Mouse (Mus musculus) effector memory CD4-positive, alpha-beta T cell, adult 5 months (primary cell): ENCODE data around the gene Olfr469. TPM values are rescaled to one million over a fixed set of nuclear protein-coding genes. Genes with fewer than 3 reads are reported as not detected.

ENCODE experiments used
- polyA plus RNA-seq: library from polyadenylated mRNA; unstranded; fragments of 100-300 nt; shearing (Covaris generic); gene quantifications from one replicate; pipeline ENCODE4 v1.2.1, GENCODE M21; 2017

Olfr469 gene
- not detected for polyA plus RNA-seq

GRCm38 (mm10) chr7:107825441-107825840 is at the start of gene Olfr469:
Gene Olfr469, minus strand, starts transcription at chr7:107825541.

GRCm38 (mm10) chr7:107847390-107847789 is 22.0 kb upstream of the Olfr469 start, which contains the start of gene Olfr470:
Gene Olfr470, minus strand, starts transcription at chr7:107847490.

GRCm38 (mm10) chr7:107811963-107812362 is 13.4 kb downstream of the Olfr469 start, which contains the start of gene Olfr467:
Gene Olfr467, plus strand, starts transcription at chr7:107812263.

GRCm38 (mm10) chr7:107801108-107801507 is 24.2 kb downstream of the Olfr469 start, which contains the start of gene Ovch2:
Gene Ovch2, minus strand, starts transcription at chr7:107801208.

Other genes with a start within 250 kb of the Olfr469 start
- gene Ppfibp2, start 230.3 kb downstream of the Olfr469 start, polyA plus RNA-seq: 0.24 TPM
- gene 5330417H12Rik, start 200.4 kb downstream of the Olfr469 start, polyA plus RNA-seq: not detected
- gene Cyb5r2, start 67.5 kb downstream of the Olfr469 start, polyA plus RNA-seq: not detected
- gene Ovch2, start 24.3 kb downstream of the Olfr469 start, polyA plus RNA-seq: not detected
- not detected for gene Olfr467, start 13.3 kb downstream of the Olfr469 start, polyA plus RNA-seq
- gene Olfr470, start 21.9 kb upstream of the Olfr469 start, polyA plus RNA-seq: not detected
- 0.09 TPM for gene Olfr472, start 72.4 kb upstream of the Olfr469 start, polyA plus RNA-seq
- not detected for gene Olfr473, start 104.9 kb upstream of the Olfr469 start, polyA plus RNA-seq
- gene Olfr474, start 129.1 kb upstream of the Olfr469 start, polyA plus RNA-seq: not detected
- not detected for gene Olfr476, start 139.3 kb upstream of the Olfr469 start, polyA plus RNA-seq
- gene Olfr477, start 161.2 kb upstream of the Olfr469 start, polyA plus RNA-seq: not detected
- gene Olfr478, start 208.4 kb upstream of the Olfr469 start, polyA plus RNA-seq: not detected
- not detected for gene Olfr479, start 225.2 kb upstream of the Olfr469 start, polyA plus RNA-seq
- not detected for gene Olfr480, start 241.8 kb upstream of the Olfr469 start, polyA plus RNA-seq